Mouse (Mus musculus) spleen, adult 18-20 months (tissue): ENCODE data around the gene Fbxw8.

Experiments
- DNase-seq, 2 experiments: peaks; one replicate each; pipeline ENCODE4 v3.0.0; 2022; ENCODE audit warnings: mixed read lengths in 2 of 2

Fbxw8 gene

GRCm38 (mm10) chr5:118154839-118155564, at the start of gene Fbxw8:
Gene Fbxw8, minus strand, starts transcription at chr5:118155464.
- peak; percentile 59 to 74 for DNase-seq

- DNase-seq = no peak
These were observed 49.6 kb upstream of the Fbxw8 start for GRCm38 (mm10) chr5:118204675-118205440.

GRCm38 (mm10) chr5:118199670-118200069, 44.4 kb upstream of the Fbxw8 start:
- no peak for DNase-seq

GRCm38 (mm10) chr5:118197421-118197820, 42.2 kb upstream of the Fbxw8 start:
- no peak for DNase-seq

GRCm38 (mm10) chr5:118192221-118192620, 37.0 kb upstream of the Fbxw8 start:
- DNase-seq = no peak

- DNase-seq = no peak
These were observed 35.2 kb upstream of the Fbxw8 start for GRCm38 (mm10) chr5:118190491-118190890.

GRCm38 (mm10) chr5:118188356-118188755, 33.1 kb upstream of the Fbxw8 start:
- no peak for DNase-seq

GRCm38 (mm10) chr5:118186903-118187633, 31.8 kb upstream of the Fbxw8 start:
- no peak for DNase-seq

- DNase-seq = no peak
These were observed 22.4 kb upstream of the Fbxw8 start for GRCm38 (mm10) chr5:118177640-118178039.

- DNase-seq = no peak
These were observed 19.9 kb upstream of the Fbxw8 start for GRCm38 (mm10) chr5:118175137-118175536.

GRCm38 (mm10) chr5:118174310-118175009, 19.2 kb upstream of the Fbxw8 start:
- DNase-seq = no peak

GRCm38 (mm10) chr5:118172078-118172723, 16.9 kb upstream of the Fbxw8 start:
- DNase-seq = no peak

- DNase-seq = no peak
These were observed 16.4 kb upstream of the Fbxw8 start for GRCm38 (mm10) chr5:118171665-118172064.

GRCm38 (mm10) chr5:118170888-118171529, 15.7 kb upstream of the Fbxw8 start:
- DNase-seq = peak in 1 of 2 experiments; percentile 26

GRCm38 (mm10) chr5:118169222-118170221, 14.3 kb upstream of the Fbxw8 start:
- no peak for DNase-seq

GRCm38 (mm10) chr5:118167561-118167995, 12.3 kb upstream of the Fbxw8 start:
- DNase-seq = no peak

- DNase-seq = no peak
These were observed 10.2 kb upstream of the Fbxw8 start for GRCm38 (mm10) chr5:118165462-118165861.

GRCm38 (mm10) chr5:118164581-118164980, 9.3 kb upstream of the Fbxw8 start, which contains the start of gene Hrk:
Gene Hrk, plus strand, starts transcription at chr5:118164648.
- DNase-seq = no peak

GRCm38 (mm10) chr5:118160691-118161090, 5.4 kb upstream of the Fbxw8 start:
- DNase-seq = no peak

GRCm38 (mm10) chr5:118156976-118157375, 1.7 kb upstream of the Fbxw8 start:
- no peak for DNase-seq
